Mouse (Mus musculus): ENCODE data around the gene Ttc27. TPM values are rescaled to one million over a fixed set of nuclear protein-coding genes. Genes with fewer than 3 reads are reported as not detected.

Ttc27 gene
- total and polyA plus RNA-seq, 3 experiments = 52.9 to 92.9 (median 70.3) TPM

- H3K9me3 ChIP-seq (replicated peaks; ENCODE audit: low read length) = no peaks in the 10 kb centered on the region
- no peaks in the 10 kb centered on the region for H3K27me3 ChIP-seq (replicated peaks)
- no peak overlapping the region for H3K27ac ChIP-seq (ENCODE audit: insufficient read depth, low read depth)
- dilution Hi-C loops (cut with MboI; ENCODE audit: extremely low pct_ligation_motif_present, extremely low pct_unique_long_range_greater_than_20kb, low sequenced_read_pairs) = no loop called here
- H3K4me3 ChIP-seq (replicated peaks in 1 of 3; ENCODE audit: low read depth in 2 of 3, low read length in 2 of 3, poor library complexity in 1 of 3) = no peak overlapping the region
- TF ChIP-seq CTCF (conservative IDR thresholded peaks at IDR 0.05 in 1 of 2, IDR thresholded peaks at IDR 0.05 in 1 of 2; ENCODE audit: low read depth in 2 of 2, low read length in 2 of 2) = peak in 1 of 2 experiments; percentile 68; a peak in 3 of 4 replicates
- no peak for TF ChIP-seq MAX (IDR thresholded peaks at IDR 0.05; ENCODE audit: low read length)
- no peak for TF ChIP-seq TBP (conservative IDR thresholded peaks at IDR 0.05; ENCODE audit: low read depth, low read length)
- TF ChIP-seq POLR2A (IDR thresholded peaks at IDR 0.05; ENCODE audit: low read depth, low read length) = no peak
- TF ChIP-seq SMC3 (IDR thresholded peaks at IDR 0.05; ENCODE audit: low read depth, low read length) = peak; percentile 54
- peak; percentile 50 for TF ChIP-seq RAD21 (IDR thresholded peaks at IDR 0.05; ENCODE audit: low read depth, low read length)
- TF ChIP-seq NELFE (IDR thresholded peaks at IDR 0.05; ENCODE audit: low read depth, low read length) = no peak
- in situ Hi-C loops (cut with MboI; ENCODE audit: low pct_ligation_motif_present, low pct_unique_long_range_greater_than_20kb, low sequenced_read_pairs) = no loop called here
- DNase-seq (ENCODE audit: extremely low read depth) = peak; percentile 47
- peaks cover 2% of the 10 kb centered on the region; the same call in 1 of the 2 replicates for H3K79me2 ChIP-seq (replicated peaks; ENCODE audit: control insufficient read depth, extremely low read depth, insufficient read depth, poor library complexity, severe bottlenecking)
- H3K9ac ChIP-seq (ENCODE audit: insufficient read depth, low read depth) = no peak overlapping the region
- H3K36me3 ChIP-seq (replicated peaks in 1 of 2; ENCODE audit: control insufficient read depth in 1 of 2, insufficient read depth in 1 of 2, low read length in 1 of 2) = peaks cover 49 to 86% of the 10 kb centered on the region in 2 experiments
- H3K4me1 ChIP-seq (ENCODE audit: control insufficient read depth in 1 of 2, insufficient read depth in 2 of 2) = no peaks in the 10 kb centered on the region
- H3K4me2 ChIP-seq (ENCODE audit: insufficient read depth, low read depth, poor library complexity, severe bottlenecking) = no peak overlapping the region
These were observed 44.3 kb upstream of the Ttc27 start for GRCm38 (mm10) chr17:74673251-74673650.

GRCm38 (mm10) chr17:74678061-74678460 is 39.5 kb upstream of the Ttc27 start:
- Histone ChIP-seq H3K4me3 (replicated peaks in 1 of 3; ENCODE audit: low read depth in 2 of 3, low read length in 2 of 3, poor library complexity in 1 of 3) (no peak overlapping the region), H3K27ac (ENCODE audit: insufficient read depth, low read depth) (no peak overlapping the region), H3K4me2 (ENCODE audit: insufficient read depth, low read depth, poor library complexity, severe bottlenecking) (no peak overlapping the region), H3K9ac (ENCODE audit: insufficient read depth, low read depth) (no peak overlapping the region), H3K27me3 (replicated peaks) (no peaks in the 10 kb centered on the region), H3K79me2 (replicated peaks; ENCODE audit: control insufficient read depth, extremely low read depth, insufficient read depth, poor library complexity, severe bottlenecking) (peaks cover 2% of the 10 kb centered on the region; the same call in 1 of the 2 replicates), H3K4me1 (ENCODE audit: control insufficient read depth in 1 of 2, insufficient read depth in 2 of 2) (no peaks in the 10 kb centered on the region), H3K36me3 (replicated peaks in 1 of 2; ENCODE audit: control insufficient read depth in 1 of 2, insufficient read depth in 1 of 2, low read length in 1 of 2) (peaks cover 35 to 72% of the 10 kb centered on the region in 2 experiments), H3K9me3 (replicated peaks; ENCODE audit: low read length) (no peaks in the 10 kb centered on the region)
- DNase-seq (ENCODE audit: extremely low read depth) = no peak
- in situ Hi-C loops (cut with MboI; ENCODE audit: low pct_ligation_motif_present, low pct_unique_long_range_greater_than_20kb, low sequenced_read_pairs) (no loop called here), dilution Hi-C loops (cut with MboI; ENCODE audit: extremely low pct_ligation_motif_present, extremely low pct_unique_long_range_greater_than_20kb, low sequenced_read_pairs) (no loop called here)
- TF ChIP-seq NELFE (IDR thresholded peaks at IDR 0.05; ENCODE audit: low read depth, low read length) (no peak), POLR2A (IDR thresholded peaks at IDR 0.05; ENCODE audit: low read depth, low read length) (no peak), EP300 (IDR thresholded peaks at IDR 0.05; ENCODE audit: low read length) (no peak), ZC3H11A (IDR thresholded peaks at IDR 0.05; ENCODE audit: low read depth, low read length) (no peak), ZMIZ1 (IDR thresholded peaks at IDR 0.05; ENCODE audit: low read depth, low read length) (no peak), POLR2AphosphoS2 (IDR thresholded peaks at IDR 0.05; ENCODE audit: low read depth, low read length) (no peak), SMC3 (IDR thresholded peaks at IDR 0.05; ENCODE audit: low read depth, low read length) (no peak), UBTF (IDR thresholded peaks at IDR 0.05; ENCODE audit: low read depth, low read length) (no peak), CHD1 (IDR thresholded peaks at IDR 0.05; ENCODE audit: low read depth, low read length) (no peak), RAD21 (IDR thresholded peaks at IDR 0.05; ENCODE audit: low read depth, low read length) (no peak), SIN3A (IDR thresholded peaks at IDR 0.05; ENCODE audit: low read length) (no peak), USF2 (conservative IDR thresholded peaks at IDR 0.05; ENCODE audit: low read depth, low read length) (no peak), ETS1 (conservative IDR thresholded peaks at IDR 0.05; ENCODE audit: low read depth, low read length) (no peak), MAZ (IDR thresholded peaks at IDR 0.05; ENCODE audit: low read depth, low read length) (no peak), IRF4 (IDR thresholded peaks at IDR 0.05; ENCODE audit: low read depth, low read length) (no peak), JUN (IDR thresholded peaks at IDR 0.05; ENCODE audit: insufficient read depth, low read depth, low read length) (no peak), ZKSCAN1 (IDR thresholded peaks at IDR 0.05; ENCODE audit: borderline replicate concordance, low read depth, low read length) (no peak), E2F4 (IDR thresholded peaks at IDR 0.05; ENCODE audit: insufficient replicate concordance, low read depth, low read length) (no peak)

Data from CH12.LX (cell line).